Mouse (Mus musculus): ENCODE measurements around the gene B4galt5. TPM values are rescaled to one million over a fixed set of nuclear protein-coding genes. Genes with fewer than 3 reads are reported as not detected.

B4galt5 gene
- polyA plus RNA-seq, 1 experiment from 2014 or later = 22.6 TPM

GRCm38 (mm10) chr2:167250736-167251337, 98.1 kb downstream of the B4galt5 start:
- WGBS = 40% methylated on average over 7 of the region's 7 CpGs
- H3K9ac ChIP-seq (ENCODE audit: low read depth, low read length) = no peak overlapping the region
- H3K4me2 ChIP-seq (ENCODE audit: low read length) = no peak overlapping the region
- no peak overlapping the region for H3K27ac ChIP-seq (ENCODE audit: low read depth, low read length)
- no peak overlapping the region for H3K4me3 ChIP-seq (ENCODE audit: low read length)
- no peaks in the 10 kb centered on the region for H3K4me1 ChIP-seq (ENCODE audit: control insufficient read depth, insufficient read depth, low read depth, low read length)
- no peaks in the 10 kb centered on the region for H3K9me3 ChIP-seq (ENCODE audit: control insufficient read depth, low read length)
- no peaks in the 10 kb centered on the region for H3K36me3 ChIP-seq (ENCODE audit: control insufficient read depth, insufficient read depth, low read length)
- ATAC-seq = no peak
- H3K27me3 ChIP-seq (replicated peaks; ENCODE audit: control insufficient read depth, insufficient read depth, low read length) = no peaks in the 10 kb centered on the region

GRCm38 (mm10) chr2:167250003-167250735, 98.8 kb downstream of the B4galt5 start:
- ATAC-seq = no peak
- WGBS = 43% methylated on average over 11 of the region's 11 CpGs
- H3K27ac ChIP-seq (ENCODE audit: low read depth, low read length) = no peak overlapping the region

GRCm38 (mm10) chr2:167249591-167249990, 99.4 kb downstream of the B4galt5 start:
- H3K36me3 ChIP-seq (ENCODE audit: control insufficient read depth, insufficient read depth, low read length) = no peaks in the 10 kb centered on the region
- H3K27ac ChIP-seq (ENCODE audit: low read depth, low read length) = no peak overlapping the region
- no peak for ATAC-seq
- no peaks in the 10 kb centered on the region for H3K27me3 ChIP-seq (replicated peaks; ENCODE audit: control insufficient read depth, insufficient read depth, low read length)
- WGBS = 72% methylated on average over 3 of the region's 3 CpGs
- H3K9me3 ChIP-seq (ENCODE audit: control insufficient read depth, low read length) = no peaks in the 10 kb centered on the region
- no peak overlapping the region for H3K9ac ChIP-seq (ENCODE audit: low read depth, low read length)
- no peak overlapping the region for H3K4me3 ChIP-seq (ENCODE audit: low read length)
- H3K4me2 ChIP-seq (ENCODE audit: low read length) = no peak overlapping the region
- H3K4me1 ChIP-seq (ENCODE audit: control insufficient read depth, insufficient read depth, low read depth, low read length) = no peaks in the 10 kb centered on the region

More at GRCm38 (mm10) chr2:167250003-167250735, 98.8 kb downstream of the B4galt5 start:
- Histone ChIP-seq H3K36me3 (ENCODE audit: control insufficient read depth, insufficient read depth, low read length) (no peaks in the 10 kb centered on the region), H3K4me2 (ENCODE audit: low read length) (no peak overlapping the region), H3K9me3 (ENCODE audit: control insufficient read depth, low read length) (no peaks in the 10 kb centered on the region), H3K9ac (ENCODE audit: low read depth, low read length) (no peak overlapping the region), H3K4me1 (ENCODE audit: control insufficient read depth, insufficient read depth, low read depth, low read length) (no peaks in the 10 kb centered on the region), H3K4me3 (ENCODE audit: low read length) (no peak overlapping the region), H3K27me3 (replicated peaks; ENCODE audit: control insufficient read depth, insufficient read depth, low read length) (no peaks in the 10 kb centered on the region)

Other genes with a start within 250 kb of the B4galt5 start
- gene Kcnb1, start 159.0 kb downstream of the B4galt5 start, polyA plus RNA-seq (2015; fragmentation: Nextera tagmentation; extraction: Ambion mirVana) = 3.2 TPM in 2 replicates
- gene Ptgis, start 108.6 kb downstream of the B4galt5 start, polyA plus RNA-seq (2015; fragmentation: Nextera tagmentation; extraction: Ambion mirVana) = 4.2 and 5.5 TPM in 2 replicates
- gene Slc9a8, start 72.5 kb upstream of the B4galt5 start, polyA plus RNA-seq (2015; fragmentation: Nextera tagmentation; extraction: Ambion mirVana) = 18.7 and 19.9 TPM in 2 replicates
- 112 and 115 TPM in 2 replicates for gene Rnf114, start 143.5 kb upstream of the B4galt5 start, polyA plus RNA-seq (2015; fragmentation: Nextera tagmentation; extraction: Ambion mirVana)
- gene Spata2, start 143.7 kb upstream of the B4galt5 start, polyA plus RNA-seq (2015; fragmentation: Nextera tagmentation; extraction: Ambion mirVana) = 30.5 and 33.6 TPM in 2 replicates
- gene Snai1, start 189.0 kb upstream of the B4galt5 start, polyA plus RNA-seq (2015; fragmentation: Nextera tagmentation; extraction: Ambion mirVana) = 4.5 and 8.4 TPM in 2 replicates

Measured in hindbrain, embryonic 16.5 days (tissue).